Mouse (Mus musculus) 3T3-L1 (cell line): Measurements from ENCODE around the gene Nudt10.
"Not testable (repeated sequence)": the region's sequence is repeated elsewhere in the genome, so short reads cannot be mapped to it uniquely, and the experiment has no call there.

Source experiments
- DNase-seq: peaks from one replicate; pipeline ENCODE4 v3.0.0-alpha.2; 2015; ENCODE audit warnings: low read depth, low spot score

Gene Nudt10

GRCm38 (mm10) chrX:6172823-6173640 is at the start of gene Nudt10:
Gene Nudt10 (minus strand): TSS chrX:6173015.
- DNase-seq, result not testable (repeated sequence)

- not testable (repeated sequence) for DNase-seq
These were observed 536 bp downstream of the Nudt10 start for GRCm38 (mm10) chrX:6172136-6172822.

GRCm38 (mm10) chrX:6171718-6172117 is 1.1 kb downstream of the Nudt10 start:
- no peak for DNase-seq
